Mouse (Mus musculus) cerebellum, postnatal 4 days (tissue): Measurements from ENCODE around the gene Trappc4.
A peak's percentile ranks its signal among the peaks of the same experiment; 100 is the strongest.
"Not testable (repeated sequence)": the region's sequence is repeated elsewhere in the genome, so short reads cannot be mapped to it uniquely, and the experiment has no call there.

Experiments used
- DNase-seq, 2 experiments: peaks; one replicate each; pipeline ENCODE4 v3.0.0; 2022; ENCODE audit warnings: low spot score in 2 of 2, mixed read lengths in 1 of 2

The Trappc4 gene

GRCm38 (mm10) chr9:44408693-44409092 lies 1.3 kb upstream of the Trappc4 start:
- DNase-seq = not testable (repeated sequence)

- no peak for DNase-seq
Observed at GRCm38 (mm10) chr9:44407752-44408097, 325 bp upstream of the Trappc4 start.

GRCm38 (mm10) chr9:44405011-44405410 lies 2.4 kb downstream of the Trappc4 start:
- DNase-seq = no peak

GRCm38 (mm10) chr9:44401081-44401480 lies 6.3 kb downstream of the Trappc4 start:
- no peak for DNase-seq

GRCm38 (mm10) chr9:44399795-44400114 lies 7.6 kb downstream of the Trappc4 start:
- no peak for DNase-seq

GRCm38 (mm10) chr9:44399114-44399794 lies 8.1 kb downstream of the Trappc4 start:
- no peak for DNase-seq

GRCm38 (mm10) chr9:44398551-44398950 lies 8.8 kb downstream of the Trappc4 start:
- DNase-seq = no peak

- DNase-seq = no peak
Observed at GRCm38 (mm10) chr9:44398087-44398486, 9.3 kb downstream of the Trappc4 start.

GRCm38 (mm10) chr9:44396684-44397411 lies 10.6 kb downstream of the Trappc4 start, which contains the start of gene Slc37a4:
Gene Slc37a4 (plus strand): TSS chr9:44396852.
- peak; percentile 77 to 84 for DNase-seq

- peak; percentile 61 to 78 for DNase-seq
Observed at GRCm38 (mm10) chr9:44391466-44391865, 15.9 kb downstream of the Trappc4 start.

- peak in 1 of 2 experiments; percentile 53 for DNase-seq
Observed at GRCm38 (mm10) chr9:44389273-44389672, 18.1 kb downstream of the Trappc4 start.

- DNase-seq = no peak
Observed at GRCm38 (mm10) chr9:44387221-44387620, 20.2 kb downstream of the Trappc4 start.

- no peak for DNase-seq
Observed at GRCm38 (mm10) chr9:44384596-44384995, 22.8 kb downstream of the Trappc4 start.

- no peak for DNase-seq
Observed at GRCm38 (mm10) chr9:44379862-44380261, 27.5 kb downstream of the Trappc4 start.

GRCm38 (mm10) chr9:44379054-44379834 lies 28.2 kb downstream of the Trappc4 start, which contains the start of gene Hyou1:
Gene Hyou1 (plus strand): TSS chr9:44379490.
- peak; percentile 99 to 100 for DNase-seq

- no peak for DNase-seq
Observed at GRCm38 (mm10) chr9:44378153-44378730, 29.2 kb downstream of the Trappc4 start.

GRCm38 (mm10) chr9:44377335-44377734 lies 30.1 kb downstream of the Trappc4 start:
- not testable (repeated sequence) for DNase-seq

GRCm38 (mm10) chr9:44376141-44376540 lies 31.3 kb downstream of the Trappc4 start:
- no peak for DNase-seq

GRCm38 (mm10) chr9:44373386-44373785 lies 34.0 kb downstream of the Trappc4 start:
- no peak for DNase-seq

GRCm38 (mm10) chr9:44364480-44364879 lies 42.9 kb downstream of the Trappc4 start:
- DNase-seq = no peak

GRCm38 (mm10) chr9:44361931-44362330 lies 45.5 kb downstream of the Trappc4 start:
- not testable (repeated sequence) for DNase-seq
